Mouse (Mus musculus) liver, postnatal 0 days (tissue): ENCODE data around the gene Cdh23. TPM values are rescaled to one million over a fixed set of nuclear protein-coding genes. Genes with fewer than 3 reads are reported as not detected.

ENCODE experiments used
- ATAC-seq: fragments of 200-750 bp; cut with Nextera tagmentation; 2 replicates; pipeline ENCODE4 v1.8.0; 2017; ENCODE audit warnings: mild to moderate bottlenecking, moderate library complexity
- DNase-seq: peaks from one replicate; pipeline ENCODE4 v3.0.0-alpha.2; 2016
- H3K27ac ChIP-seq: fragments of 300-500 bp; sonication (generic); 2 replicates; pipeline ENCODE4 v1.5.1; 2014; ENCODE audit warnings: antibody characterized with exemption, moderate library complexity, mild to moderate bottlenecking, low read depth
- H3K27me3 ChIP-seq: fragments of 300-500 bp; sonication (generic); 2 replicates; pipeline ENCODE4 v1.6.1; 2014; ENCODE audit warnings: low read length, control low read depth, mixed read lengths; ENCODE audit not compliant: insufficient read depth
- H3K36me3 ChIP-seq: fragments of 300-500 bp; sonication (generic); replicated peaks from 2 replicates; pipeline ENCODE4 v1.6.1; 2014; ENCODE audit warnings: mild to moderate bottlenecking, control low read depth, low read length, moderate library complexity, mixed read lengths; ENCODE audit not compliant: insufficient read depth
- H3K4me1 ChIP-seq: fragments of 300-500 bp; sonication (generic); 2 replicates; pipeline ENCODE4 v1.6.1; 2014; ENCODE audit warnings: antibody characterized with exemption, mild to moderate bottlenecking, control low read depth; ENCODE audit not compliant: insufficient read depth
- H3K4me2 ChIP-seq: fragments of 300-500 bp; sonication (generic); 2 replicates; pipeline ENCODE4 v1.6.1; 2014; ENCODE audit warnings: low read depth, mild to moderate bottlenecking, low read length, moderate library complexity, mixed read lengths
- H3K4me3 ChIP-seq: fragments of 300-500 bp; sonication (generic); 2 replicates; pipeline ENCODE4 v1.5.1; 2014; ENCODE audit warnings: low read depth, low read length
- H3K9ac ChIP-seq: fragments of 300-500 bp; sonication (generic); replicated peaks from 2 replicates; pipeline ENCODE4 v1.6.1; 2014; ENCODE audit warnings: mild to moderate bottlenecking, moderate library complexity
- H3K9me3 ChIP-seq: fragments of 300-500 bp; sonication (generic); 2 replicates; pipeline ENCODE4 v1.6.1; 2016; ENCODE audit warnings: mild to moderate bottlenecking, control low read depth, low read length, mixed read lengths
- CTCF ChIP-seq: sonication (generic); IDR thresholded peaks from 2 replicates; pipeline ENCODE4 v1.5.1; 2016; ENCODE audit warnings: antibody characterized with exemption, low read depth
- EP300 ChIP-seq: IDR thresholded peaks from 2 replicates; pipeline ENCODE4 v1.6.1; 2016; ENCODE audit warnings: antibody characterized with exemption, low read depth, mild to moderate bottlenecking
- WGBS: fragments of 180-500 bp; shearing (Covaris S2); extraction: QIAGEN DNeasy Blood & Tissue Kit; methylation state at CpG from one replicate; pipeline ENCODE4 v1.1.7; 2014; ENCODE audit not compliant: insufficient replicate concordance; 5-methylcytosine and 5-hydroxymethylcytosine counted together
- polyA plus RNA-seq: library from polyadenylated mRNA; unstranded; fragments of >200 nt; fragmentation: Nextera tagmentation; extraction: Ambion mirVana; gene quantifications from 2 replicates; pipeline ENCODE4 v1.2.1, GENCODE M21; 2015

Gene Cdh23
- polyA plus RNA-seq, 1 experiment from 2014 or later = 0.28 TPM

GRCm38 (mm10) chr10:60380229-60380628 lies 316.1 kb downstream of the Cdh23 start:
- ATAC-seq = no peak
- WGBS = 35% methylated on average over 3 of the region's 3 CpGs
- H3K36me3 ChIP-seq = no peaks in the 10 kb centered on the region
- no peak overlapping the region for H3K9ac ChIP-seq
- H3K27me3 ChIP-seq = no peaks in the 10 kb centered on the region
- no peaks in the 10 kb centered on the region for H3K9me3 ChIP-seq
- H3K4me1 ChIP-seq = peaks cover 10% of the 10 kb centered on the region; the same call in 1 of the 2 replicates
- TF ChIP-seq CTCF (no peak), EP300 (no peak)
- no peak overlapping the region for H3K4me3 ChIP-seq
- DNase-seq = no peak
- H3K27ac ChIP-seq = no peak overlapping the region
- H3K4me2 ChIP-seq = no peak overlapping the region

GRCm38 (mm10) chr10:60379419-60379957 lies 316.8 kb downstream of the Cdh23 start:
- H3K27ac ChIP-seq = 0 out of 2 replicates have a peak overlapping the region, but pooled peaks have one; percentile 6
- DNase-seq (no peak), ATAC-seq (no peak)
- 68% methylated on average over 9 of the region's 9 CpGs for WGBS
- H3K27me3 ChIP-seq = no peaks in the 10 kb centered on the region
- TF ChIP-seq EP300 (no peak), CTCF (no peak)
- H3K9me3 ChIP-seq = no peaks in the 10 kb centered on the region
- H3K4me3 ChIP-seq = no peak overlapping the region
- H3K9ac ChIP-seq = no peak overlapping the region
- no peaks in the 10 kb centered on the region for H3K36me3 ChIP-seq
- peaks cover 10% of the 10 kb centered on the region; the same call in 1 of the 2 replicates for H3K4me1 ChIP-seq
- no peak overlapping the region for H3K4me2 ChIP-seq

- H3K27me3 ChIP-seq = no peaks in the 10 kb centered on the region
- H3K27ac ChIP-seq = no peak overlapping the region
- H3K4me3 ChIP-seq = no peak overlapping the region
- no peak for ATAC-seq
- H3K4me2 ChIP-seq = no peak overlapping the region
- H3K9me3 ChIP-seq = no peaks in the 10 kb centered on the region
- H3K4me1 ChIP-seq = peaks cover 15% of the 10 kb centered on the region
- WGBS = 71% methylated on average over 16 of the region's 16 CpGs
- no peak for TF ChIP-seq CTCF
- TF ChIP-seq EP300 = no peak
- DNase-seq = no peak
- no peaks in the 10 kb centered on the region for H3K36me3 ChIP-seq
- H3K9ac ChIP-seq = no peak overlapping the region
Observed at GRCm38 (mm10) chr10:60376704-60377103, 319.6 kb downstream of the Cdh23 start.

GRCm38 (mm10) chr10:60373937-60374578 lies 322.2 kb downstream of the Cdh23 start:
- DNase-seq (no peak), ATAC-seq (peak; percentile 43)
- WGBS = 49% methylated on average over 8 of the region's 8 CpGs
- H3K9me3 ChIP-seq = no peaks in the 10 kb centered on the region
- H3K27ac ChIP-seq = 0 out of 2 replicates have a peak overlapping the region, but pooled peaks have one; percentile 34
- peaks cover 3% of the 10 kb centered on the region; the same call in 1 of the 2 replicates for H3K36me3 ChIP-seq
- no peaks in the 10 kb centered on the region for H3K27me3 ChIP-seq
- peaks cover 26% of the 10 kb centered on the region for H3K4me1 ChIP-seq
- no peak overlapping the region for H3K4me3 ChIP-seq
- TF ChIP-seq CTCF (no peak), EP300 (no peak)
- no peak overlapping the region for H3K9ac ChIP-seq
- no peak overlapping the region for H3K4me2 ChIP-seq

- Histone ChIP-seq H3K9me3 (no peaks in the 10 kb centered on the region), H3K27me3 (no peaks in the 10 kb centered on the region), H3K27ac (no peak overlapping the region), H3K4me3 (no peak overlapping the region), H3K36me3 (peaks cover 7% of the 10 kb centered on the region; the same call in 1 of the 2 replicates), H3K4me1 (peaks cover 28% of the 10 kb centered on the region), H3K4me2 (no peak overlapping the region), H3K9ac (no peak overlapping the region)
- DNase-seq (no peak), ATAC-seq (no peak)
- 33% methylated on average over 6 of the region's 6 CpGs for WGBS
- no peak for TF ChIP-seq CTCF
Observed at GRCm38 (mm10) chr10:60373543-60373936, 322.8 kb downstream of the Cdh23 start.

GRCm38 (mm10) chr10:60371596-60372386 lies 324.5 kb downstream of the Cdh23 start:
- Histone ChIP-seq H3K9me3 (no peaks in the 10 kb centered on the region), H3K4me1 (peaks cover 35% of the 10 kb centered on the region), H3K27ac (peak overlapping the region; percentile 72), H3K9ac (0 out of 2 replicates have a peak overlapping the region, but pooled peaks have one; percentile 18), H3K4me3 (no peak overlapping the region), H3K27me3 (no peaks in the 10 kb centered on the region), H3K36me3 (peaks cover 7% of the 10 kb centered on the region; the same call in 1 of the 2 replicates), H3K4me2 (peak overlapping the region; percentile 27)
- TF ChIP-seq CTCF = no peak
- no peak for TF ChIP-seq EP300
- no peak for ATAC-seq
- WGBS = 33% methylated on average over 5 of the region's 5 CpGs
- DNase-seq = peak; percentile 56
